Mouse (Mus musculus) lung, postnatal 25 days (tissue): Measurements from ENCODE around the gene Camsap2.
A peak's percentile ranks its signal among the peaks of the same experiment; 100 is the strongest.

ENCODE experiments used
- DNase-seq: peaks from one replicate; pipeline ENCODE4 v3.0.0; 2022; ENCODE audit warnings: low spot score

Gene Camsap2

DNA sequence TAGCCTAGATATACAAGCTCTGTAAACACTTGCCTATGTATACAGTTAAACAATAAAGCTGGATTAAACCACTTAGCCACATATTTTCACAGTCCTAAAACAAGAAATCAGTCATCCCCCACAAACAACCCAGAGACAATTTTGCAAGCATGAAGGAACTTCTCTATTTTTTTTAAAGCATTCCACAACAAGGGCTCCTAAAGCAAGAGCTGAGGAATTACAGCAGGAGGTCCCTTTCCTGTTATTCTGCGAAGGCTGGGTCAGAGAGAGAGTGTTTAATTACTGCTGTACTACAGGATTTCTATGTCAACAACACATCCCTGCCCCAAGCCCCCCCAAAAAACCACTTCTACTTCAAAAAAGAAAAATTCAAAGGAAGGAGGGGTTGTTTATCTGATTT is 1.6 kb downstream of the Camsap2 start:
- no peak for DNase-seq

DNA sequence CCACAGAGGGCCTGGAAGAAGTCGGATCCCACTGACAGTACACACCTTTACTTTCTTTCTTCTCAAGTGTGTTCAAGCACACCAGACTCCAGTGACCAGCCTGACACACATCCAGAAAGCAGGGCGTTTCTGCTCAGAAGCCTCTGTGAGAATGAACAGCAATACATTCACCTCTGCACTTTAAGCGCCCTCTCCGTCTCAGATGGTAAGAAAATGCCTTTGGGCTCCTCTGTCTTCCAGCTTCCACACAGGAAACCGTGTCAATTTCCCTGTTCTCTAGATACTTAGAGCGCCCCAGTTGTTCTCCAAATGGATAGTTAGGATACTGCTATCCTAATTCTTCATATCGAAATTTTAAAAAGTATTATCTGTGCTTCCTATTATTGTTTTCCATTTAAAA is 2.2 kb downstream of the Camsap2 start:
- DNase-seq: no peak

DNA sequence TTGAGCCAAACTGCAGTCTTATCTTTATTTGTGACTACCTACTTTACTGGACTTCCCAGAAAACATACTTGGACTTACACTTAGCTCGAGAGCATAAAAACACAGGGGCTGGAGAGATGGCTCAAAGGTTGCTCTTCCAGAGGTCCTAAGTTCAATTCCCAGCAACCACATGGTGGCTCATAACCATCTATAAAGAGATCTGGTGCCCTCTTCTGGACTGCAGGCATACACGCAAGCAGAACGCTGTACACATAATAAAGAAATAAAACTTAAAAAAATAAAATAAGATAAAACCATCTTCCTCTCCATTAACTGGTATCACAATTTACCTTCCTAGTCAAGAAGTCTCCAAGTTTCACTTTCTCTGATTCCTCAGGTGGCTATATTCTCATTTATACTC is 5.4 kb downstream of the Camsap2 start:
- DNase-seq: no peak

DNA sequence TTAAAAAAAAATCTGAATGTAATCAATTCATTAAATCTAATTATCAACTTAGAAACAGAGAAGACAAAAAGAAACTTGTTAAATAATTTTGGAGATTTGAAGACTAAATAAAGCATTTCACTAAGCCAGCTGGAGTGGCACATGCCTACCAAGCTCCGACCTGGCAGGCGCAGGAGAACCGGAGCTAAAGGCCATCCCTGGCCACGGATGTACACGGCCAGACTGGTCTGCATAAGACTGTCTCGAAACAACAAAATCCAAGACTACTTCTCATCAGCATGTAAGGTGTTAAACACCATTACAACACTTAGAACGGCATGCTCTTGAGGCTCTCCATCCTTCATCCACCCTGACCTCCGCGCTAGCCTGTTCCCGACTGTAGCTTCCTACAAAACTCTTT is 11.2 kb downstream of the Camsap2 start:
- no peak for DNase-seq

DNA sequence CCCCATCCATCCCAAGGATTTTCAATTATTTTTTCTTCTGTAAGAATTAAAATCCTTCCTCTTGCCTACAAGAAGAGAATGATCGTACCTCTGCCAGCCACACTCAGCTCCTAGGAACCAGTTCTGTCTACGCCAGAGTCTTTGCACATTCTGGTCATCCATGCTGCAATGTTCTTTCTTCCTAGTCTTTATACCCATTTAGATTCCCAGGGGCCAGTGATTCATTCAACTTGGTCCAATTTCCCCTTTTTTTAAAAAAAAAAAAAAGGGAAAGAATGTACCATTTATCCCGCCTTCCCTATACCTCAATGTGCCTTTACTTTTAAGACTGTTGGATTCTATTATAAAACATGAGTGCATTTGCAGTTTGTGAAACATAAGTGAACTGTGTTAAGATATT is 12.4 kb downstream of the Camsap2 start:
- DNase-seq: no peak

DNA sequence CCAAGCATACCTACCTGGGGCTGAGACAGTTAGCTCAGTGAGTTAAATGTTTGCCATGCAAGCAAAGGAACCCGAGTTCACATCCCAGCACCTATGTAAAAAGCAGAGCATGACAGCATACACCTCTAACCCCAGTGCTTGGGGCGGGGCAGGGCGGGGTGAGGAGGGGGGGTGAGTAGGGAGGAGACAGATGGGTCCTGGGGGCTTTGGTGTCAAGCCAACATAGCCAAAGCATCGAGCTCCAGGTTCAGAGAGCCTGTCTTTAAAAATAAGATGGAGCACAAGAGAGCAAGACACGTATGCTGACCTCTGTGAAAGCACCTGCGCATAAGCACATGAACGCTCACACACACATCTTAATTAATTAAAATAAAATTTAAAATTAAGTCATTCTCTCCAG is 12.8 kb downstream of the Camsap2 start:
- no peak for DNase-seq

DNA sequence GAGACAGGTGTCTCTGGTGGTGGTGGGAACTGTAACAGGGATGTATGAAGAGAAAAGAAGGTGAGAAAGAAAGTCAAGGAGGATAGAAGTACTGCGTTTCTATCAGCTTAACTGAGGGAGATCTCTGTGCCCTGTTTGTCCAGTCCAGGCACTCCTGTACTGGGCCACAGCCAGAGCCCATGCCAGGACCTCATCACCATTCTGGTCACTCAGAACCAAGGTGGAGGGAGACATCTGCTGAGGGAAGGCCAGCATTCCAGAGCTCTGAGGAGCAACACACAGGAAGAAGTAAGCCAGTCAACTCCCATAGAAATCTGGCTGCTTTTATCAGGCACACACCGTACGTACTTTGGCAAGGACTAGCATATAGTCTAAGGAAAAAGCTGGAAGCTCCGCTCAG is 14.1 kb downstream of the Camsap2 start:
- no peak for DNase-seq

DNA sequence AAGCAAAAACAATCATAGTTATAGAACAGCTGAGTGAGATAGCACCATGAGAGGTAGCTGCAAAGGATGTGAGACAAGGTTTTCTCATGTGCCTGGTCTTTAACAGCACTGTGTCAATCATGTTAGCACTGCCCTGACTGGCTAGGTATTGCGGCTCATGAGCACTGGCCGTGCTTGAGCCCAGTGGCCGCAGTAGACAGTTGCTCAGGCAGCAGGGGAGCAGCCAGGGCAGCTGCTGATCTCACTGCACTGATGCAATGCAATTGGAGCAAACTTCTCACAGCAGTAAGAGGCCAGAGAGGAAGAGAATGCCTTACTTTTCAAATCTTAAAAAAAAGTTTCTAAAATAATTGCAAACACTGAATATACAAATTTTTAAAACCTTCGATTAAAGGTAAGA is 16.5 kb downstream of the Camsap2 start:
- no peak for DNase-seq

DNA sequence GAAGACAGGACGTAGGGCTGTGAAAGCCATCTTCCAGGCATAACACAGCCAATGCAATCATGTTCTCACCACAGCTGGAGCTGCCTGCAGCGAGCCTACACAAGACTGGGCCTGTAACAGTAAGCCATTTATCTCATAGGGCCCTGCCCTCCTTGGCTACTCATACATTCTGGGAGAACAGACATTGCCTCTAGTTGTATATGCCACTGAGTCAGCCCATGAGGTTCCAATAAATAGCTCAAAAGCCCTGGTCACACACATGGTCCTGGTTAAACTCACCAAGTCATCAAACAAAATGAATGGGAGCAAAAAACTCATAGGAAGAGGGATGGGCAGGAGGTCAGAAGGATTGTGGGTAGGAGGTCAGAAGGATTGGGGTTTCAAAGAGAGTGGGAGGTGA is 17.3 kb downstream of the Camsap2 start:
- no peak for DNase-seq

DNA sequence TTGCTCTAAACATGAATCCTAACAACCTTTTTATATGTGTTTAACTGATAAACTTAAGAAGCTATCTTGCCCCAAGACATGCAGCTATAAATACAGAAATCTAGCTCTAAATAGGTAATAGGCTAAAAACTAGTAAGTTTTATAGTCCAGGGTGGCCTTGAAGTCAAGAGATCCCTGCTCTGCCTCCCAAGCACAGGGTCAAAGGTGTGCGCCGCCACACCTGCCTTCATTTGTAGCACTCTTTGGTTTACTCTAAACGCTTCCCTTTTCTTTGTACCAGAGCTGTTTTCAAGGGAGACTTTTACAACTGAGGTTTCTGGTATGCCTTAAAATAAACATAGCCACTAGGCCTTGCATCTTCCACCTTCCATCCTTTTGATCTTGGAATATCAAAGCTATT is 18.3 kb downstream of the Camsap2 start:
- no peak for DNase-seq

DNA sequence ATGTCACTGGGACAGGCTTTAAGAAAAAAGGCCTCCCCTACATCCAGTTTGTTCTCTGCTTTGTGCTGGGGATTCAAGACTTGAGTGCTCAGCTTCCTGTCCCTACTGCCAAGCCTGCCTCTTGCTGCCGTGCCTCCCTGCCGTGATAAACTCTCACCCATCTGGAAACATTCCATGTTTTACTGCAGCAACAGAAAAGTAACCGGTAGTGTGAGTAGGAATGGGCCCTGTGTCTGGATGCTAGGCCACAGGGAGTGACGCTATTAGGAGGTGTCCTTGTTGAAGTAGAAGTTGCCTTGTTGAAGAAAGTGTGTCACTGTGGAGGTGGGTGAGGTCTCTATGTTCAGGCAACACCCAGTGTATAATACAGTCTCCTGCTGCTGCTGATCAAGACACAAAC is 20.0 kb downstream of the Camsap2 start:
- peak; percentile 41 for DNase-seq

DNA sequence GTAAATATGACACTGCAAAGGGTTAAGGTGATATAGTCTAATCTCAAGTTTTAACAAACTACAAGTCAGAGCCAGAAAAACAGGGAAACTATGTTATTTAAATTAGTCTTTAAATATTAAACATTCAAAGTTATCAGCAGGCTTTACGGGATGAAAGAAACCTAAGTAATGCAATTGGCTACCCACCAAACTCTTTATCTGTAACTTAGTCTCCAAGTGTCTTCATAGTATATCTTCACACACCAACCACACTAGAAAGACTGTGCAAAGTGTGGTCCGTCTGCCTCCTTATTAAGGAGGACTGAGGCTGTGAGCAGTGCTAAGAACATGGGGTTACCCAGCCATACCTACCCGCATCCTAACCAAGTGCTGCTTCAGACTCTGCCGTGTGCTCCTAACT is 23.6 kb downstream of the Camsap2 start:
- no peak for DNase-seq

DNA sequence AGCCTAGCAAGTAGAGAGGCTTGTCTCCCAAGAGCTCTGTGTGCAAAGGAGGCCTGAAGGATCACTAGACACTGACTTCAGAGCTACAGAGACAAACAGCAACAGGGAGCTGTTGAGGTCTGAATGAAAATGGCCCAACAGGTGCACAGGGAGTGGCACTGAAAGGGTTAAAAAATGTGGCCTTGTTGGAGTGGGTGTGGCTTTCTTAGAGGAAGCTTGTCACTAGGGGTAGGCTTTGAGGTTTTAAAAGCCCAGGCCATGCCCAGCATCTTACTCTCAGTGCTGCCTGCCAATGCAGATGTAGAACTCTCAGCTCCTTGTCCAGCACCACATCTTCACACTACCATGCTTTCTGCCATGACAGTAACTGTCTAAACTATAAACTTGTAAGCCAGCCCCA is 29.6 kb downstream of the Camsap2 start:
- DNase-seq: no peak

DNA sequence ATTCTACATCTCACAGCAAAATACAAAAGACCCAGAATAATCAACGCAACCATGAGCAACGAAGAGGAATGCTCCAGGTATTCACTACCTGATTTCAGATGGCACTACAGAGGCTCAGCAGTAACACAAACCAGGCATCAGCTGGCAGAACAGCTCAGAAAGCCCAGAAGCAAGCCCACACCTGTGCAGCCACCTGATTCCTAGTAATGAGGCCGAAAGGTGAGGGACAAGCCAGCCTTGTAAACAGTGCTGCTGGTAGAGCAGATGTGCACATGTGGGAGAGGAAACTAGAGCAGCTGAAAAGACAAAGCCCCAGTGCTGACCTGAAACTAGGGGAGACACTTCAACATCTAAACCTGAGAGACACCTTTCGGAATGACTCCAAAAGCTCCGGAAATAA is 36.7 kb downstream of the Camsap2 start:
- no peak for DNase-seq

DNA sequence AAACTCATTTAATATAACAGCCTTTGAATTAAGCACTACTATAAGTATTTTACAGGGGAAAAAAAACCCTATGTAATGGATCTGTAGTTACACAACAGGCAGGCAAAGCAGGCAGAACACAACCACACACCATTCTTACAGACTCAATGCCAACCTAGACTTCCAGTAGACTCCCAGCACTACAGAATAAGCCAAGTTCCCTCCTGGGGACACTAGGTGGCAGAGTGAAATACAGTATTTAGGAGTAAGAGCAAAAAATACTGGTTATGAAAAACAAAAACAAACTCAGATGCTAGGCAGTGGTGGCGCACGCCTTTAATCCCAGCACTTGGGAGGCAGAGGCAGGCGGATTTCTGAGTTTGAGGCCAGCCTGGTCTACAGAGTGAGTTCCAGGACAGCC is 39.5 kb downstream of the Camsap2 start:
- peak; percentile 49 for DNase-seq

DNA sequence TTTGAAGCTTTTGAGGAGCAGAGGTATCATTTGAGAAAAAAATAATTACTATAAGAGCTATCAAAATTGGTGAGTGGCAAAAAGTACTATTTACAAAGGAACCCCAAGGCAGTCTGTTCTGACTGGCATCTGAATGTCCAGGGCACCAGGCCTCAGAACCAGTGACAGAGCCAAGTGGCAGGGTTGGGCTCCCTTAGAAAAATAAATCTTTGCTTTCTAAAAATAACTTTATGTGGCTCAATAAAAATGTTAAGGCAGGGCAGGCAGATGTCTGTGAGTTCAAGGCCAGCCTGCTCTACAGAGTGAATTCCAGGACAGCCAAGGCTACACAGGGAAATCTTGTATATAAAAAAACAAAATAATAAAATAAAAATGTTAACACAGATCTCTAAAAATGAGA is 51.9 kb downstream of the Camsap2 start:
- DNase-seq: no peak

DNA sequence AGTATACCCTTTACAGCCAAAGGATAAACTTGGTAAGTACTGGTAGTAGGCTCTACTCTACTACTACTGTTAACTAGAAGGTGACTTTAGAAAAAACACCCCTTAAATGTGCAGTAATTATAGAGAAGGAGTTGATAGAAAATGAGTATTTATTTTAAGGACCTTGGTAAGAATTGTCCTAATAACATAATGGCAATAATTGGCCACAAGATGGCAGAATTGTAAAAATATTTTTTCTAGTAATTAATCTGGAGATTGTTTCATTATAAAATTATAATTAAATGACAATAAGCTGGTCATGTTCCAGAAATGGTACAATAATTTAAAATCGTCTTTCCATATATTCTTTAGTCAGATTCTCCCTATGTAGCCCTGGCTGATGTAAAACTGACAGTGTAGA is 56.1 kb downstream of the Camsap2 start:
- DNase-seq: no peak

DNA sequence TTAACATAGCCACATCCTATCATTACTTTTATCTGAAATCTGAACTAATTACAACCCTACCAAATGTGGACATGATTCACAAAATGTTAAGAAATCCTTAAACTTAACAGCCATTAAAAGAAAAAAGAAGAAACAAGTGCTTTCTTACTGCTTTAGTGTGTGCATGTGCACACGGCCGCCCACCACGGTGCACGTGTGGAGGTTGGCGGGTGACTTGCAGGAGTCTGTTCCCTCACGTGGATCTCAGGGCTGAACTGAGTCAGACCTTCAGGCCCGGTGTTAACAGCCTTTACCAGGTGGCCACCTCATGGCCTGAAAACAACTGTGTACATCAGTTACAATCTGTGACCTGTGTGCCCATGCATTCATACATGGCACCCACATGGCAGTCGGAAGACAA is 68.5 kb downstream of the Camsap2 start:
- DNase-seq: no peak

DNA sequence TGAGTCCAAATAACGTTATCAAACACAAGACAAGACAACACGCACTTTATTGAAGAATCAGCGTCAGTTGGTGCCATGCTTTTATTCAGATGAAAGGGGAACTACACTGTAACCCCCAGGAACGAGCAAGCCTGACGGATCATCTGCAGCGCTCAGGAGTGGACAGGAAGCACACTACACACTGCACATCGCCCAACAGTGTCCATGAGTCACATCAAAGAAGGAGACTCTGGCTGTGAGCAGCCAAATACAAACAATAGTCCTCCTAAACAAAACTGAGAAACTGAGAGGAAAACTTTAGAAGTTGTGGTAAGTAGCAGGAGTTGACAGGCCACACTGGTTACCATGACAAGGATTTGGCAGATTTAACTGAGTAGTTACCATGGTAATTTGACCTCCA is 77.7 kb downstream of the Camsap2 start:
- no peak for DNase-seq

DNA sequence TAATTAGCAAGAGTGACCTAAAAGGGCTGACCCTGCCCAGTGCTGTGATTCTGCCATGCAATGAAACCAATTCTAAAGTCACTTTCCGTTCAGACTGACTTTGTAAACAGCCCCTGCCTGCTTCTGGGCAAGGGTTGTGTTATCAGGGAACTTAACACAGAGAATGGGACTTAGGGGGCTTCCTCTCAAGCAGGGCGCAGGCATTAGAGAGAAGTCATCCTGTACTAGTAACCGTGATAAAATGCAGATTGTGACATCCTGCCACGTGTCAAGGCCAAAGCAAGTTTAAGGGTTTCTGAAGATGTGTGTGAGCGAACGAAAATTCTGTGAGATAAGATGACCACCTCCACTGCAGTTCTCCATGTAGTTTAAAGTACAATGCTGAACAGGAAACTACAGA is 79.8 kb downstream of the Camsap2 start:
- DNase-seq: no peak

DNA sequence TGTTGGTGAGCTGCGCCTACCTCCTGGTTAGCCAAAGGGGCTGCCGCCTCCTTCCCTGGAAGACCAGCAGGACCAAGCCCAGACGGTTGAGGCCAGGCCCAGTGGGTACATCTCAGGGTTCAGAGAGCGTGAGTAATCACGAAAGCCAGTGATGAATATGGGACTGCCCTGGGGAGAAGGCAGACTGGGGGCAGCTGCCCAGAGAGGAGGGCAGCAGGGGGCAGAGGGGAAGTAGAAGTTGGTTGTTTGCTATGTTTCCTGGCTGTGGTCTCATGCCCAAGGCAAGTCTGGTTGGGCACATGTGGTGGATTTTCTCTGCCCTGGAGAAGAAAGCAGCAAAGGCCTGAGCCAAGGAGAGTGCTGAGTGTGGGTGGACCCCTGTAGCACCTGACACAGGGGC is 82.5 kb downstream of the Camsap2 start:
- DNase-seq: no peak

DNA sequence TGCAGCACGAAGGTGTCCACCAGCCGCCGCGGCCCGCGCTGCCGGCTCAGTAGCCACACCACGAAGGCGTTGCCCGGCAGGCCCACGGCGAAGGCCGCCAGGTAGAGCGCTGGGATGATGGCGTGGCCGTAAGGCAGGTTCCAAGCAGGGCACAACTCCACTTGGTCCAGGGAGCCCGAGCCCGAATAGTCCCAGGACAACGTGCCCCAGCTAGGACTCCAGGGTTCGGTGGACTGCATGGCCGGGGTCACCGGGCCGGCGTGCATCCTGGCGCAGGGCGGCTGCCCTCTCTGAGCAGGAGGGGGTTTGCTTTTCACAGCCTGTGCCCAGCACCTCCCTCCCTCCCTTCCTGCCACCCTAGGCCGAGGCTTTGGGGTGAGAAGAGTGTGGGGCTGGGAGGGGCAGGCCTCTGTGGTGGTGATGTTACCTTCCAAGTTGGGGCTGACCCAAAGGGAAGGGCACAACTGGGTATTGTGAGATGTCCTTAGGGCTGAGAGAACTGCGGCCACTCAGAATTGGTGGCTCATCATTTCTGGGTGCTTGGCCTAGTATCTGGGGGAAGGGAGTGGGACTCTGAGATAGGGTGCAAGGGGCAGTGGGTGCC is 85.2 kb downstream of the Camsap2 start, which contains the start of gene Gpr25:
Gpr25 (minus strand) TSS at position 239 of the 604 bp plus-strand sequence.
- no peak for DNase-seq

DNA sequence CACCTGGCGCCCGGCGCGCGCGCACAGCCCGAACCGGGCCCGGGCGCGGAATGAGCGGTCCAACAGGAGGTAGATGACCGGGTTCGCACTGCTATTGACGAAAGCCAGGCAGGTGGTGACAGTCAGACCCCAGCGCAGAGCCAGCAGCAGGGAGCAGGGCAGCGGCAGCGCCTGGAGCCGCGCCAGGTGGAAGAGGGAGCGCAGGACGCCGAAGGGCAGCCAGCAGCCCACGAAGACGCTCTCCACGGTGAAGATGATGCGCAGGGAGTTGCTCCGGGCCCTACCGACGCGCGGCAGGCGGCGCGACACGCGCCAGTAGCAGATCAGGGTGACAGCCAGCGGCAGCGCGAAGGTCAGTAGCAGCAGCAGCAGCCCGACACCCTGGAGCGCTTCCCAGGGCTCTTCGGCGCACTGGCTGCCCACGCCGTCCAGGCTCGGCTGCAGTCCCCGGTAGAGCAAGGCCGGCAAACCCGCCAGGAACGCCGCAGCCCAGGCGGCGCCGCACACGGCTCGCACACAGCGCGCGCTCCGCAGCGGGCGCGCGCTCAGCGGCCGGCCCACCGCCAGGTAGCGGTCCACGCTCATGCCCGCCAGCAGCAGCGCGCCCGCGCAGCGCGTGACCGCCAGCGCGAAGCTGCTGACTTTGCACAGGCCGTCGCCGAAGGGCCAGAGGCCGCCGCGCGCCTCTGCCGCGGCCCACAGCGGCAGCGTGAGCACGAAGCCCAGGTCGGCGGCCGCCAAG is 85.8 kb downstream of the Camsap2 start:
- no peak for DNase-seq

DNA sequence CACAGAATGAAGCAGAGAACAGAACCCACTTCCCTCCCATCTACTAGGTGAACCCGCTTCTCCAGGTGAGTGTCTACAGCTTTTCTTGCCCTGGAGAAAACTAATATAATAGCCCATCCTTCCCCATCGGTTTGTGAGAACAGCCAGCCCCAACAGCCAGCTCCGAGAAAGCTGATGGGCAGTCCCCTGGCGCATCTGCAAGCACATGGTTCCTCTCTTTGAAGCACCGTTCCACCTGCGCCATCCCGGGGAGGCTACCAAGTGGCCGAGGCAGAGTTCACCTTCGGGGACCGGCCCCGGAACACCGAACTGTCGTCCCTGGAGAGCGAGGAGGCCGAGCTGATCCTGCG is 86.4 kb downstream of the Camsap2 start:
- no peak for DNase-seq
